Mouse (Mus musculus) midbrain, embryonic 15.5 days (tissue): ENCODE measurements around the gene 5430402E10Rik. TPM values are rescaled to one million over a fixed set of nuclear protein-coding genes. Genes with fewer than 3 reads are reported as not detected.
"Not testable (repeated sequence)": the region's sequence is repeated elsewhere in the genome, so short reads cannot be mapped to it uniquely, and the experiment has no call there.

ENCODE experiments used
- ATAC-seq: fragments of 200-750 bp; cut with Nextera tagmentation; replicated peaks from 2 replicates; pipeline ENCODE4 v1.8.0; 2017; ENCODE audit warnings: moderate TSS enrichment
- H3K27ac ChIP-seq: fragments of 300-500 bp; sonication (generic); 2 replicates; pipeline ENCODE4 v1.5.1; 2015; ENCODE audit warnings: mild to moderate bottlenecking, inconsistent platforms
- H3K27me3 ChIP-seq: fragments of 300-500 bp; sonication (generic); replicated peaks from 2 replicates; pipeline ENCODE4 v1.6.1; 2015; ENCODE audit warnings: inconsistent platforms
- H3K36me3 ChIP-seq: fragments of 300-500 bp; sonication (generic); replicated peaks from 2 replicates; pipeline ENCODE4 v1.6.1; 2015; ENCODE audit warnings: inconsistent platforms
- H3K4me1 ChIP-seq: fragments of 300-500 bp; sonication (generic); 2 replicates; pipeline ENCODE4 v1.6.1; 2015; ENCODE audit warnings: inconsistent platforms
- H3K4me2 ChIP-seq: fragments of 300-500 bp; sonication (generic); 2 replicates; pipeline ENCODE4 v1.6.1; 2015; ENCODE audit warnings: inconsistent platforms, mild to moderate bottlenecking, moderate library complexity
- H3K4me3 ChIP-seq: fragments of 300-500 bp; sonication (generic); 2 replicates; pipeline ENCODE4 v1.5.1; 2015; ENCODE audit warnings: mild to moderate bottlenecking, inconsistent platforms
- H3K9ac ChIP-seq: fragments of 300-500 bp; sonication (generic); 2 replicates; pipeline ENCODE4 v1.6.1; 2015; ENCODE audit warnings: mild to moderate bottlenecking, inconsistent platforms
- H3K9me3 ChIP-seq: fragments of 300-500 bp; sonication (generic); 2 replicates; pipeline ENCODE4 v1.6.1; 2016; ENCODE audit warnings: inconsistent platforms
- WGBS: fragments of 180-500 bp; shearing (Covaris S2); methylation state at CpG from one replicate; pipeline ENCODE4 v1.1.7; 2015; ENCODE audit warnings: mixed read lengths; 5-methylcytosine and 5-hydroxymethylcytosine counted together
- polyA plus RNA-seq: library from polyadenylated mRNA; unstranded; fragments of >200 nt; fragmentation: Nextera tagmentation; extraction: Ambion mirVana; gene quantifications from 2 replicates; pipeline ENCODE4 v1.2.1, GENCODE M21; 2015

5430402E10Rik gene
- polyA plus RNA-seq: not detected in 2 replicates

DNA sequence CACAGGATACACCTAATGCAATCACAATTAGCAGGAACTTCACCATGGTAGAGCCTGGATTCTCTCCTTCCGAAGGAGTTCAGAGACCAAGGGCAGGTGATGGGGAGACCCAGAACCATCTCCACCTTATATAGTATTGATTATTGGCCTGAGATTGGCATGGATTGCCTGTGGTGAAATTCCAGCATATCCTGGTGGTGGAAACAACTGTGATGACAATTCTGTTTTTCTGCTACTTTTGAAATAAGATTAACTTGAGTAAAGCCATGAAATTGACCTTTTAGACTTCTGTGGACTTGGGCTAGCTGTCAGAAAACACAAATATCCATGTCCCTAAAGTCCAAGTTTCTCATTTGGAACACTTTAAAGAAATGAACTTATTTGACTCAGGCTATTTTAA is at the start of gene 5430402E10Rik:
Gene 5430402E10Rik, minus strand, starts transcription at position 101 of the 400 bp plus-strand sequence.
- H3K36me3 ChIP-seq, H3K4me3 ChIP-seq, ATAC-seq, H3K4me1 ChIP-seq, H3K4me2 ChIP-seq, H3K27ac ChIP-seq, H3K9ac ChIP-seq, H3K27me3 ChIP-seq, H3K9me3 ChIP-seq: not testable (repeated sequence)
- 100% methylated on average over 1 of the region's 1 CpGs for WGBS

DNA sequence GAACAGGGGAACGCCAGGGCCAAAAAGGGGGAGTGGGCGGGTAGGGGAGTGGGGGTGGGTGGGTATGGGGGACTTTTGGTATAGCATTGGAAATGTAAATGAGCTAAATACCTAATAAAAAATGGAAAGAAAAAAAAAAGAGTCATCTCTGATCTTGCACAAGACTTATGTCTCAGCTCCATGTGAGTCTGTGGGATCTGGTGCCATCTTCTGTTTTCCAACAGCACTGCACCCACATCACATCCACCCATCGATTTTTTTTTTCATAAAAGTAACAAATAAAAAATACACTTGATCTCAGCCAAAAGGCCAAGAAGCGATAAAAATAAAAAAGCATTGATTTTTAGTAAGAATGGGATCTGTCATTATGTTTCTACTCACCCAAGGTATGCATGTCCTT is 44.8 kb downstream of the 5430402E10Rik start:
- not testable (repeated sequence) for H3K27ac ChIP-seq, H3K9me3 ChIP-seq, H3K27me3 ChIP-seq, H3K36me3 ChIP-seq, H3K4me2 ChIP-seq, H3K4me3 ChIP-seq, ATAC-seq, H3K4me1 ChIP-seq, H3K9ac ChIP-seq
- WGBS: 49% methylated on average over 2 of the region's 4 CpGs

Other genes starting within 250 kb of the 5430402E10Rik start
- gene Prkx, start 128.8 kb downstream of the 5430402E10Rik start, polyA plus RNA-seq: 26.1 and 27.0 TPM in 2 replicates
- not detected in 2 replicates for gene Pbsn, start 71.4 kb downstream of the 5430402E10Rik start, polyA plus RNA-seq
- not detected in 2 replicates for gene Gm14744, start 60.3 kb downstream of the 5430402E10Rik start, polyA plus RNA-seq
- 0.24 TPM in 1 of 2 replicates, not detected in the other for gene Obp1a, start 166.3 kb upstream of the 5430402E10Rik start, polyA plus RNA-seq
- gene Gm5938, start 200.4 kb upstream of the 5430402E10Rik start, polyA plus RNA-seq: not detected in 2 replicates